Mouse (Mus musculus) CD8-positive naive resting alpha-beta T cell, adult 2 months (primary cell): ENCODE results near the gene Rsph9.
A peak's percentile ranks its signal among the peaks of the same experiment; 100 is the strongest.

Experiments used
- DNase-seq, 2 experiments: peaks; one replicate each; pipeline ENCODE4 v3.0.0; 2022; ENCODE audit warnings: low read depth in 2 of 2, low spot score in 2 of 2

Gene Rsph9

GRCm38 (mm10) chr17:46152847-46153782 lies 9.1 kb upstream of the Rsph9 start, which contains the start of gene Mad2l1bp:
Mad2l1bp (minus strand) TSS chr17:46153553.
- peak; percentile 72 to 80 for DNase-seq

GRCm38 (mm10) chr17:46139872-46140271 lies 4.1 kb downstream of the Rsph9 start:
- DNase-seq, result no peak

GRCm38 (mm10) chr17:46138563-46139236 lies 5.3 kb downstream of the Rsph9 start:
- DNase-seq, result no peak

GRCm38 (mm10) chr17:46132862-46133261 lies 11.2 kb downstream of the Rsph9 start:
- DNase-seq, result no peak

- peak in 1 of 2 experiments; percentile 51 for DNase-seq
Measured at GRCm38 (mm10) chr17:46132058-46132718, 11.8 kb downstream of the Rsph9 start.

- DNase-seq, result no peak
Measured at GRCm38 (mm10) chr17:46129741-46130498, 14.1 kb downstream of the Rsph9 start.

GRCm38 (mm10) chr17:46127814-46128493 lies 16.1 kb downstream of the Rsph9 start:
- DNase-seq, result no peak

- no peak for DNase-seq
Measured at GRCm38 (mm10) chr17:46126608-46127007, 17.4 kb downstream of the Rsph9 start.

GRCm38 (mm10) chr17:46123953-46124700 lies 19.9 kb downstream of the Rsph9 start:
- DNase-seq, result no peak

GRCm38 (mm10) chr17:46123285-46123684 lies 20.7 kb downstream of the Rsph9 start:
- DNase-seq, result no peak

GRCm38 (mm10) chr17:46122791-46123190 lies 21.2 kb downstream of the Rsph9 start:
- no peak for DNase-seq

- no peak for DNase-seq
Measured at GRCm38 (mm10) chr17:46119641-46120040, 24.4 kb downstream of the Rsph9 start.

- DNase-seq, result no peak
Measured at GRCm38 (mm10) chr17:46118423-46118850, 25.6 kb downstream of the Rsph9 start.

GRCm38 (mm10) chr17:46117623-46118422 lies 26.2 kb downstream of the Rsph9 start:
- no peak for DNase-seq

- DNase-seq, result no peak
Measured at GRCm38 (mm10) chr17:46116881-46117280, 27.1 kb downstream of the Rsph9 start.

- DNase-seq, result no peak
Measured at GRCm38 (mm10) chr17:46116138-46116537, 27.9 kb downstream of the Rsph9 start.

- DNase-seq, result no peak
Measured at GRCm38 (mm10) chr17:46115489-46115888, 28.5 kb downstream of the Rsph9 start.

- peak; percentile 75 to 77 for DNase-seq
Measured at GRCm38 (mm10) chr17:46110402-46111289, 33.4 kb downstream of the Rsph9 start, which contains the start of gene Mrps18a. Mrps18a (plus strand) TSS chr17:46110986.
